Mouse (Mus musculus): ENCODE data around the gene Hsdl1. TPM values are rescaled to one million over a fixed set of nuclear protein-coding genes. Genes with fewer than 3 reads are reported as not detected.

Gene Hsdl1
- polyA plus RNA-seq, 1 experiment, result 22.2 TPM

DNA sequence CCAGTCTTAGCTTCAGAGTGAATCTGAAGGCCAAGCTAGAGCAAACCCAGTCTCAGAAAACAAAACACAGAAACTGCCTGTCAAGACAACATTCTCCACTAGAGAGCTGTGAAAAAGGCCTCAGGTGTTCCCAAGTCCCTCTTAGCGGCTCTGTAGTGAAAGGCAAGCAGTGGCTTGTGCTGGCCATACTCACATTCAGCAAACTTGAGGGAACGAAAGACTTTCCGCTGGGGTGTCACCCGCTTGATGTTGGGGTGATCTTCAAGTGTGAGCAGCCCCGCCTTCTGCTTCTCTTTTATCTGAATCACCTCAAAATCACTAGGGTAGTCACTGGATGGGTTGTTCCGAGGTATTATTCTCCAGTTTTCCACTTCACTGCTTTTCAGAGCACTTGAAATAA, 29.2 kb downstream of the Hsdl1 start:
- WGBS, result 86% methylated on average over 6 of the region's 6 CpGs
- H3K4me1 ChIP-seq (ENCODE audit: control insufficient read depth, insufficient read depth, low read length), result no peaks in the 10 kb centered on the region
- no peak overlapping the region for H3K4me3 ChIP-seq (replicated peaks; ENCODE audit: control insufficient read depth, low read depth, low read length)
- no peak overlapping the region for H3K27ac ChIP-seq (ENCODE audit: control insufficient read depth, insufficient read depth, low read depth, low read length, poor library complexity)
- TF ChIP-seq POLR2A (IDR thresholded peaks at IDR 0.05; ENCODE audit: borderline replicate concordance, control insufficient read depth, low read depth, low read length) (no peak), CTCF (IDR thresholded peaks at IDR 0.05; ENCODE audit: control insufficient read depth, insufficient read depth, low read length) (no peak)

GRCm38 (mm10) chr8:119545180-119545579, 29.8 kb downstream of the Hsdl1 start:
- TF ChIP-seq CTCF (IDR thresholded peaks at IDR 0.05; ENCODE audit: control insufficient read depth, insufficient read depth, low read length) (no peak), POLR2A (IDR thresholded peaks at IDR 0.05; ENCODE audit: borderline replicate concordance, control insufficient read depth, low read depth, low read length) (no peak)
- H3K4me1 ChIP-seq (ENCODE audit: control insufficient read depth, insufficient read depth, low read length), result no peaks in the 10 kb centered on the region
- no peak overlapping the region for H3K27ac ChIP-seq (ENCODE audit: control insufficient read depth, insufficient read depth, low read depth, low read length, poor library complexity)
- WGBS, result 73% methylated on average over 6 of the region's 6 CpGs
- no peak overlapping the region for H3K4me3 ChIP-seq (replicated peaks; ENCODE audit: control insufficient read depth, low read depth, low read length)

- Histone ChIP-seq H3K4me3 (replicated peaks; ENCODE audit: control insufficient read depth, low read depth, low read length) (no peak overlapping the region), H3K4me1 (ENCODE audit: control insufficient read depth, insufficient read depth, low read length) (no peaks in the 10 kb centered on the region), H3K27ac (ENCODE audit: control insufficient read depth, insufficient read depth, low read depth, low read length, poor library complexity) (no peak overlapping the region)
- no peak for TF ChIP-seq CTCF (IDR thresholded peaks at IDR 0.05; ENCODE audit: control insufficient read depth, insufficient read depth, low read length)
- 77% methylated on average over 3 of the region's 3 CpGs for WGBS
Measured at GRCm38 (mm10) chr8:119544606-119545005, 30.4 kb downstream of the Hsdl1 start.

DNA sequence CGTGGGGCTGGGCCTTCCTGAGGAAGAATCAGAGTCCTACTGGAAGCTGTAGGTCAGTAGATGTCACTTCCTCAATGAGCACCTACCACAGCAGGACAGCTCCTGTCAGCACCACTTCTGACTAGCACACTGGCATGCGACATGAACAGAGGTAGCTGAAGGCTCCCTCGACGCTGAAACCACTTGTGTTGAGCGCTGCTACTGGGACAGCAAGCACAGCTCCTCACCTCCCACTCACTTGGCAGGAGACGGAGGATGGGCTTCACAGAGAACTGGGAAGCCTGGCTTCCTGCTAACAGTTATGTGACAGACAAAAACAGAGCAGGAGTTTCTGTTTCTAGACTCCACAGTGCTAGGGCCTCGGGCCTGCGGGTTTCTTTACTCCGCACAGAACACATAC, 43.0 kb downstream of the Hsdl1 start:
- H3K27ac ChIP-seq (ENCODE audit: control insufficient read depth, insufficient read depth, low read depth, low read length, poor library complexity), result no peak overlapping the region
- no peaks in the 10 kb centered on the region for H3K4me1 ChIP-seq (ENCODE audit: control insufficient read depth, insufficient read depth, low read length)
- TF ChIP-seq CTCF (IDR thresholded peaks at IDR 0.05; ENCODE audit: control insufficient read depth, insufficient read depth, low read length) (no peak), POLR2A (IDR thresholded peaks at IDR 0.05; ENCODE audit: borderline replicate concordance, control insufficient read depth, low read depth, low read length) (no peak)
- H3K4me3 ChIP-seq (replicated peaks; ENCODE audit: control insufficient read depth, low read depth, low read length), result no peak overlapping the region
- WGBS, result 87% methylated on average over 9 of the region's 9 CpGs

DNA sequence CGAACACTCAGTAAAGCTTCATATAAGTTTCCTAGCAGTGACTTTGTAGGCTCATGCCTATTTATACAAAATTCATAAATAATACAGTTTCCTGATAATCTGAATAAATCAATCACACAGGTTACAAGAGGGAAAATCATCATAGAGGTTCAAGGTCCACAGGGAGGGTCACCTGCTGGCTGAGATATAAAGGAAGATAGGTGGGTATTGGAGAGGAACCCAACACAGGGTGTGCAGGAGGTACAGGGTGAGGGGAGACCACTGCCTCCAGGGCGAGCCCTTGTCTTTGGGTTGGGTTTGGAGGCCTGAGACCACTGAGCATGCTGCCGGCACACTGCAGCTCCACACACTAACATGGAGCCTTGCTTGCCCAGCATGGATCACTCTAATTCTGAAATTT, 43.6 kb downstream of the Hsdl1 start:
- Histone ChIP-seq H3K27ac (ENCODE audit: control insufficient read depth, insufficient read depth, low read depth, low read length, poor library complexity) (no peak overlapping the region), H3K4me1 (ENCODE audit: control insufficient read depth, insufficient read depth, low read length) (no peaks in the 10 kb centered on the region), H3K4me3 (replicated peaks; ENCODE audit: control insufficient read depth, low read depth, low read length) (no peak overlapping the region)
- no peak for TF ChIP-seq CTCF (IDR thresholded peaks at IDR 0.05; ENCODE audit: control insufficient read depth, insufficient read depth, low read length)
- no peak for TF ChIP-seq POLR2A (IDR thresholded peaks at IDR 0.05; ENCODE audit: borderline replicate concordance, control insufficient read depth, low read depth, low read length)
- 88% methylated on average over 3 of the region's 3 CpGs for WGBS

DNA sequence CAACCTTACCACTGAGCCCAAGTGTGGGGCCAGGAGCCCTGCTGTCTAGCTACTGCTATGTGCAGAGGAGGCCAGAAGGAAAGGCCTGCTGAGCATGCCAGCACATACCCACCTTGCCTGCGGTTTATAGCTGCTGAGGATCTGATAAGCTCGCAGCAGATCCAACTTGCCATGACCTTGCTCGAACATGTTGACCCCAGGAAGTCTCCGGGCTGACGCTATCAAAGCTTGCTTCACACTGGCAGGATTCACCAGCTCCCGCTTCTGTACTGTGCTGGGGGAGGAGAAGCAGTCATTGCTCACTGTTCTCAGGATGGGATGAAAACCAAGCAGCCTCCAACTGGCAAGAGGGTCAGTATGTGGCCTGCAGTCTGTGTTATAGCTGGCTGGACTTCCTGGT, 44.0 kb downstream of the Hsdl1 start:
- Histone ChIP-seq H3K4me3 (replicated peaks; ENCODE audit: control insufficient read depth, low read depth, low read length) (no peak overlapping the region), H3K4me1 (ENCODE audit: control insufficient read depth, insufficient read depth, low read length) (no peaks in the 10 kb centered on the region), H3K27ac (ENCODE audit: control insufficient read depth, insufficient read depth, low read depth, low read length, poor library complexity) (no peak overlapping the region)
- 82% methylated on average over 6 of the region's 6 CpGs for WGBS
- TF ChIP-seq POLR2A (IDR thresholded peaks at IDR 0.05; ENCODE audit: borderline replicate concordance, control insufficient read depth, low read depth, low read length), result no peak
- TF ChIP-seq CTCF (IDR thresholded peaks at IDR 0.05; ENCODE audit: control insufficient read depth, insufficient read depth, low read length), result no peak

- no peak overlapping the region for H3K4me3 ChIP-seq (replicated peaks; ENCODE audit: control insufficient read depth, low read depth, low read length)
- TF ChIP-seq POLR2A (IDR thresholded peaks at IDR 0.05; ENCODE audit: borderline replicate concordance, control insufficient read depth, low read depth, low read length) (no peak), CTCF (IDR thresholded peaks at IDR 0.05; ENCODE audit: control insufficient read depth, insufficient read depth, low read length) (no peak)
- WGBS, result 90% methylated on average over 7 of the region's 7 CpGs
- H3K4me1 ChIP-seq (ENCODE audit: control insufficient read depth, insufficient read depth, low read length), result no peaks in the 10 kb centered on the region
- no peak overlapping the region for H3K27ac ChIP-seq (ENCODE audit: control insufficient read depth, insufficient read depth, low read depth, low read length, poor library complexity)
Measured at GRCm38 (mm10) chr8:119528762-119529161, 46.2 kb downstream of the Hsdl1 start.

DNA sequence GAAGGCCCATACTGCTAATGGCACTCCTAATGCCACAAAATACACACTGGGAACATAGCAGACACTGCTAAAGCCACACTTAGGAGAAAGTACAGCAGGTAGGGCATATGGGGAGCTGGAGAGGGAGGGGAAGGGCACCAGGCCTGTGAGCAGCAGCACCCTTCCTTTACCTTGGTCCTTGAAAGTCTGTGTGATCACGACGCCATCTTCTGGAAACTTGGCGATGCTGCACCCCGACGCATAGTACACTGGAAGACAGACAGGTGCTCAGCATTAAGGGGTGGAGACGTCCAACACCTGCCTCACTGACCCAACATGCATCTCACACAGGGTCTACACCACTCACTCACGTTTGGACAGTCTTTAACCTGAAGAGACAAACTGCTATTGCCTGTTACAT, 54.9 kb downstream of the Hsdl1 start:
- WGBS, result 82% methylated on average over 7 of the region's 7 CpGs
- H3K27ac ChIP-seq (ENCODE audit: control insufficient read depth, insufficient read depth, low read depth, low read length, poor library complexity), result no peak overlapping the region
- no peak for TF ChIP-seq POLR2A (IDR thresholded peaks at IDR 0.05; ENCODE audit: borderline replicate concordance, control insufficient read depth, low read depth, low read length)
- TF ChIP-seq CTCF (IDR thresholded peaks at IDR 0.05; ENCODE audit: control insufficient read depth, insufficient read depth, low read length), result 0 out of 2 replicates have a peak, but pooled peaks have one; percentile 18
- H3K4me3 ChIP-seq (replicated peaks; ENCODE audit: control insufficient read depth, low read depth, low read length), result no peak overlapping the region
- no peaks in the 10 kb centered on the region for H3K4me1 ChIP-seq (ENCODE audit: control insufficient read depth, insufficient read depth, low read length)

DNA sequence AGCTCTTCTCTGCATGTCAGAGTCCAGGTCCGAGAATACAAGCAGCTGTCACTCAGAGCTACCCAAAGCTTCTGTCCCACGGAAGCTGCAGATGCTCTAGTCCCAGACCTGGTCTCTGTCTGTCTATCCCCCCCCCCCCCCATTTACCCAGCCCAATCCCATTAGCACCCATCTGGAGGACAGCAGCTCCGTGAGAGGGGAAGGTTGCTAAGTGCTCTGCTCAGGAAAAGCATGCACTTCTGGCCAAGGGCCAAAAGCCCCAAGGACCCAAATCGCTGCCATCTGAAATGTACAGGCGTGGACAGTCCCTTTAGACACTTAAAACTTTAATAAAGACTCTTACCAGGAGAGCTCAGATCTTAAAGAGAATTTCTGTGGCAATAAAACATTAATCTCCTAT, 58.3 kb downstream of the Hsdl1 start:
- Histone ChIP-seq H3K4me3 (replicated peaks; ENCODE audit: control insufficient read depth, low read depth, low read length) (no peak overlapping the region), H3K27ac (ENCODE audit: control insufficient read depth, insufficient read depth, low read depth, low read length, poor library complexity) (no peak overlapping the region), H3K4me1 (ENCODE audit: control insufficient read depth, insufficient read depth, low read length) (no peaks in the 10 kb centered on the region)
- no peak for TF ChIP-seq CTCF (IDR thresholded peaks at IDR 0.05; ENCODE audit: control insufficient read depth, insufficient read depth, low read length)
- no peak for TF ChIP-seq POLR2A (IDR thresholded peaks at IDR 0.05; ENCODE audit: borderline replicate concordance, control insufficient read depth, low read depth, low read length)
- 86% methylated on average over 5 of the region's 5 CpGs for WGBS

Measured in bone marrow, adult 2 months (tissue).